Mouse (Mus musculus): ENCODE data around the gene Dqx1.

The Dqx1 gene

GRCm38 (mm10) chr6:83070311-83071219 lies 12.9 kb downstream of the Dqx1 start:
- no peak for DNase-seq (ENCODE audit: low spot score)

DNA sequence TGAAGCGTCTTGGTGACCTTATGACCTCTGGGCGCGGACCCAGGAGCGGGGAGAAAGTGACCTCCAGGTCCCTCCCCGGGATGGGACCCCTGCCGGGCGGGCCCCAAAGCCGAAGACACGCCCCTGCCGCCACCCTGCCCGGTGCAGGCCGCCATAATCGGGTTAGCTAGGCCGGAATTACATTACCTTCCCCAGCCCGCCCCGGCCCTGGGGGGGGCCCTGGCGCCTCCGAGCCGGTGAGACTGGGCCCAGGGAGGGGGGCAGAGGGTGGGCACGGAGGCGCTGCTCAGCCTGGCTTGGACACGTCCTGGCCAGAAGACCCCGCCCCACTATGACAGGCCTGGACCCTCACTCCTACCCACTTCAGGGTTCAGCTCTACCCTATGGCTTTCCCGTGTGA lies 13.6 kb downstream of the Dqx1 start:
- no peak for DNase-seq (ENCODE audit: low spot score)

GRCm38 (mm10) chr6:83074979-83075378 lies 17.3 kb downstream of the Dqx1 start:
- DNase-seq (ENCODE audit: low spot score): no peak

DNA sequence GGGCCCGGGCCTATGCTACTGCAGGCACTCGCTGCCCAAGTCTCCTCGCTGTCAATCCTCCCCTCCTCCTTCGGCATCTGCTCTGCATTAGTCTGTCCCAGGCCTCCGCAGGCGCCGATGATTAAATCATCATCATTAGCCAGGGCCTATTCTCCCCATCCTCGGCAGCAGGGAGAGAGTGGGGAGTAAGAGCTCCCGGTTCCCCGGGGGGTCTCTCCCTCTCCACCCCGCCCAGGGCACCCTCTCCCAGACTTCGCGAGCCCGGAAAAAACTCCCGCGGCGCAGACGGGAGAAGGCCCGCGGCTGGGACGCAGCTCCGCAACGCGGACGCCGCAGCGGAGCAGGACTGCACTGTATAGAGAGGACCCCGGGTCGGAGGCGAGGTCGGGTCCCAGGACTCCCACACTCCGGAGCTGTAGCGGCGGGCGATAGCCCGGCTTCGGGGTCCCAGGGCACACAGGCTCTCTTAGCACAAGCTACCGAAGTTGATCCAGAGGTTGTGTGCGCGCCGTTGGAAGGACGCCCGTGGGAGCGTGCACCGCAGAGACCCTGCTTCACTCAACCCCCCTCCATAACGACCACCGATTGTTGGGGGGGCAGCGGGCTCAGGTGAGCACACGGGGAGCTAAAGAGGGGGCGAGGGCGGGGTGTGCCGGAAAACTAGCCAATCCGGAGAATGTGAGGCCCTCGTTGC lies 20.1 kb downstream of the Dqx1 start, which contains the start of gene Pcgf1:
Gene Pcgf1, plus strand, starts transcription at position 240 of the 694 bp plus-strand sequence.
- no peak for DNase-seq (ENCODE audit: low spot score)

DNA sequence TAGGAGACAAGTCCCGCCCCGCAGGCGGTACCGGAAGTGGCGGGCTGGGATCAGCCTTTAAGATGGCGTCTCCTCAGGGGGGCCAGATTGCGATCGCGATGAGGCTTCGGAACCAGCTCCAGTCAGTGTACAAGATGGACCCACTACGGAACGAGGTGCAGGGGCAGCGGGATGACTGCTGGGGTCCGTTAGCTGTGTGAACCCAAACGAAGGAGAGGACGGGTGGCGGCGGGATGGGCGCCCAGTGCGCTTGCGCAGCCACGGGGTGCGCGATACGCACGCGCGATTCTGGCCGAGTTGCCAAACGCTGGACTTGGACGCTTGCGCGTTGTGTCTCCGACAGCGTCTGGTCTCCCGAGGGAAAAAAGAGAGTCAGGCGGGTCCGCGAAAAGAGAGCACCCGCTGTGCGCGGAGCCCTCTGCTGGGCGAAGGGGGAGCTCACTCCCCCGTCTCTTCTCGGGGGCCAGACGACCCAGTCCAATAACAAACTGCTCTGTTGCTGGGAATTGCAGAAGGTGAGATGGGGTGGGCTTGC lies 20.7 kb downstream of the Dqx1 start:
- DNase-seq (ENCODE audit: low spot score): peak; percentile 99

DNA sequence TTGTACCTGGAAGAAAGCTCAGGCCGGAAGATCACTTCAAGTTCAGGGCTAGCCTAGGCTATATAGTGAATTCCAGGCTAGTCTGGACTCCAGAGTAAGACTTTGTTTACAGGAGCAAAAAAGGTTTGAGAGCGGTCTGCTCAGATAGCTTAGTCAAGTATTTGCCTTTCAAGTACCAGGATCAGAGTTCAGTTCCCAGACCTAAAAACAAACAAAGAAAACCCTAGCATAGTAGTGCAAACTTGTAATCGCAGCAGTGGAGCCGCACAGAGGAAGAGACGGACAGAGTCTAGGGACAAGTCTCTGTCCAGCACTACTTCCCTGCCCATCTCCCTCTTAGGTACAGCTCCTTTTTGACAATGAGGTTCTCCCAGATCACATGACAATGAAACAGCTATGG lies 22.6 kb downstream of the Dqx1 start:
- DNase-seq (ENCODE audit: low spot score): no peak

DNA sequence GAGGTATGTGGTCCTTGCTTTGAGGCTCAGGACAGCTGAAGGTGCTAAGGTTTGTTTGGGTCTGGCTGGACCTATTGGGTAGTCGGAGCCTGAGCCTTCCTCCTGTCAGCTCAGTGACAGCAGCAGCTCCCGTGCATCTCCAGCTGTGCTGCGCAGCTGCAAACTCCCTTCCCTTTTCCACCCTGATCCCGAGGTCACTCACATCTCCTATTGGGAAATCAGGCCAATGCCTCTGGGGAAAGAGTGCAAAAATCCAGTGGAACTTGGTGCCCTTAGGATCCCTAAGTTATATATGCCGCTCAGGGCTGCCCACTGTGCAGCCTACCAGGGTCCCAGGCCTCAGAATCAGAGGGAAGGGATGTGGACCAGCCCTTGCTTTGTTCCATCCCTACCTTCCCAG lies 25.9 kb downstream of the Dqx1 start:
- DNase-seq (ENCODE audit: low spot score): no peak

DNA sequence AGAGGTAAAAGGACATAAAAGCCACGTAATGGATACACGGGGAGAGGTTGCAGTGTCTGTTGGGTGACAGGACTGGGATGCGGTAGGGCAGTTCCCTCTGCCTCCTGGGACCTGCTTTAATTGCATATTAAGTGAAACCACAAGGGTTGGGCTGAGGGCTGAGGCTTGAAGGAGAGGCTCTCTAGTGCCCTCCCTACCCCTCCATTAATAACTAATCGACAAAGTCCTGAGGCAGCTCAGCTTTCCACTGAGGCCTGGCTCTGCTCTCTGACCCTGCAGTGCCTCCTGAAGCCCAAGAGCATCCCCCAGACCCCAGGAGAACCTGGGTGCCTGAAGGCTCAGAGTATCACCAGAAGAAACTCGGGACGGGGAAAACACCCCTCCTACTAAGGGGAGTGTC lies 26.8 kb downstream of the Dqx1 start:
- DNase-seq (ENCODE audit: low spot score): no peak

- no peak for DNase-seq (ENCODE audit: low spot score)
Measured at GRCm38 (mm10) chr6:83086121-83087035, 28.7 kb downstream of the Dqx1 start, which contains the start of gene Lbx2. Lbx2 (plus strand) TSS chr6:83086367.

DNA sequence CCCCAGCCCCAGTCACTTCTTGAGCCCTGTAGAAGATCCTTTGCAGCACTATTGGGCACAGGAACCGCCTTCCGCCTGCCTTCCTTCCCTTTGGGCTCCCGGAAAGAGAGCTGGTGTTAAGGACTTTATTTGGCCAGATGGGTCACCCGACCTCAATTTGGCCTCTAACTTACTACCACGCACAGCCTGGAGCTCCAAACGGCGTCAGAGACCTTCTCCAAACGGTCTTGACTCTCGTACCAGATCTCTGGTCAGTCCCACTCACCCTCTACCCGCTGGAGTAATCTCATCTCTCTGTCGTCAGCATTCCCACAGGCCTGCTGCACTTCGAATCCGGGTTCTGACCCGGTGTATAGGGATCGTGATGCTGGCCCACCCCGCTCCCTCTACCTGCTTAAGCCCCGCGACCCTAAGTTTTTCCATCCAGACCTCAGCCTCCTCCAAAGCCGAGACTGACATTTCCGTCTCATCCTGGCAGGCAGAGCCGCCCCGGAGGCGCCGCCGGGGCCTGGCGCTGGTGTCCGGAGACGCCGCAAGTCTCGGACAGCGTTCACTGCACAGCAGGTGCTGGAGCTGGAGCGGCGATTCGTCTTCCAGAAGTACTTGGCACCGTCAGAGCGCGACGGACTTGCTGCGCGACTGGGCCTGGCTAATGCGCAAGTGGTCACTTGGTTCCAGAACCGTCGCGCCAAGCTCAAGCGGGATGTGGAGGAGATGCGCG lies 29.7 kb downstream of the Dqx1 start:
- no peak for DNase-seq (ENCODE audit: low spot score)

- no peak for DNase-seq (ENCODE audit: low spot score)
Measured at GRCm38 (mm10) chr6:83087926-83088260, 30.2 kb downstream of the Dqx1 start.

GRCm38 (mm10) chr6:83092416-83093127 lies 34.9 kb downstream of the Dqx1 start:
- no peak for DNase-seq (ENCODE audit: low spot score)

GRCm38 (mm10) chr6:83095968-83096367 lies 38.3 kb downstream of the Dqx1 start:
- no peak for DNase-seq (ENCODE audit: low spot score)

GRCm38 (mm10) chr6:83098411-83098810 lies 40.8 kb downstream of the Dqx1 start:
- no peak for DNase-seq (ENCODE audit: low spot score)

GRCm38 (mm10) chr6:83101316-83101687 lies 43.7 kb downstream of the Dqx1 start, which contains the start of the genes Ccdc142 and Gm42688:
Ccdc142 (plus strand) TSS chr6:83101601.
Gm42688 (plus strand) TSS chr6:83101617.
- DNase-seq (ENCODE audit: low spot score): peak; percentile 89

- DNase-seq (ENCODE audit: low spot score): peak; percentile 61
Measured at GRCm38 (mm10) chr6:83101688-83102556, 44.3 kb downstream of the Dqx1 start.

- DNase-seq (ENCODE audit: low spot score): no peak
Measured at GRCm38 (mm10) chr6:83103130-83103650, 45.5 kb downstream of the Dqx1 start.

DNA sequence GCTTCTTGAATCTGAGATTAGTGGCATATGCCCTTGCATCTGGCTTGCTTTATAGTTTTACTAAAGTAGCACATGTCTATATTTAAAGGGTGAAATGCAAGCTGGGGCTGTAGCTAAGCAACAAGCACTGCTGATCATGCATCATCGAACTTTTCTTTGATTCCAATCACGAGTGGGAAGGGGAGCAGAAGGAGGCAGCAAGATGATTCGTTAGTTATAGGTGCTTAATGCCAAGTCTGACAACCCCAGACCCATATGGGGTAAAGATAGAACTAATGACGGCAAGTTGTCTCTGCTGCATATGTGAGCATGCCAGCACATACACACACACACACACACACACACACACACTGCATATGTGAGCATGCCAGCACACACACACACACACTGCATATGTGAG lies 46.5 kb downstream of the Dqx1 start:
- DNase-seq (ENCODE audit: low spot score): no peak

All from urinary bladder, postnatal 14 days (tissue).